Mouse (Mus musculus): ENCODE results near the gene Cerkl. TPM values are rescaled to one million over a fixed set of nuclear protein-coding genes. Genes with fewer than 3 reads are reported as not detected.
A peak's percentile ranks its signal among the peaks of the same experiment; 100 is the strongest.

The Cerkl gene
- total and polyA plus RNA-seq, 2 experiments from 2014 or later, result 2.1 to 2.5 TPM

- Histone ChIP-seq H3K4me1 (ENCODE audit: insufficient read depth, low read length) (peaks cover 7% of the 10 kb centered on the region; the same call in 1 of the 2 replicates), H3K4me3 (ENCODE audit: low read length) (no peak overlapping the region), H3K27ac (0 out of 2 replicates have a peak overlapping the region, but pooled peaks have one; percentile 65), H3K9me3 (ENCODE audit: low read length) (no peaks in the 10 kb centered on the region), H3K9ac (replicated peaks; ENCODE audit: low read length) (no peak overlapping the region), H3K4me2 (ENCODE audit: low read depth, low read length) (0 out of 2 replicates have a peak overlapping the region, but pooled peaks have one; percentile 48), H3K36me3 (ENCODE audit: insufficient read depth, low read length) (no peaks in the 10 kb centered on the region), H3K27me3 (ENCODE audit: insufficient read depth, low read length) (peaks cover 17% of the 10 kb centered on the region; the same call in 1 of the 2 replicates)
- ATAC-seq (no peak), DNase-seq (ENCODE audit: low spot score) (no peak)
- WGBS, result 25% methylated on average over 2 of the region's 2 CpGs
- no peak for TF ChIP-seq CTCF (IDR thresholded peaks at IDR 0.05; ENCODE audit: low read depth)
These were observed 4.0 kb upstream of the Cerkl start for GRCm38 (mm10) chr2:79460586-79460985.

DNA sequence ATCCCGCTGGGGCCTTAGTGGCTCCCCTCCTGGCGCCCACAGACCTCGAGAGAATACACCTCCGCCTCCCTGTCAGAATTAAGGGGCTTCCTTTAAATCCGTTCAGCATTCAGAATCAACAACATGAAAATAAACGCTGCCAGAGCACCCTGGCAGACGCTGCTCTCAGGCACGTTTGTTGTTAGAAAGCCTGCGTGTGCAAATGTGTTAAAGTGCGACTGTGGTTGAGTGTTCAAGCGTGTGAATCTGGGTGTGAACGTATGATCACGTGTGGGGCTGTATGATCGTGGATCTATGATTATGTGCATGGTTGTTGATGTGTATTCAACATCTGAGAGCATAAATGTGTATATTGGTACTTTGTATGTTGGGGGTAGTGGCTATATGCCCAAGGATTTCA lies 3.5 kb upstream of the Cerkl start:
- peak overlapping the region; percentile 33; the same call in 1 of the 2 replicates for H3K9ac ChIP-seq (replicated peaks; ENCODE audit: low read length)
- peak overlapping the region; percentile 65; the same call in 1 of the 2 replicates for H3K27ac ChIP-seq
- WGBS, result 5% methylated on average over 14 of the region's 14 CpGs
- no peaks in the 10 kb centered on the region for H3K36me3 ChIP-seq (ENCODE audit: insufficient read depth, low read length)
- H3K27me3 ChIP-seq (ENCODE audit: insufficient read depth, low read length), result peaks cover 17% of the 10 kb centered on the region; the same call in 1 of the 2 replicates
- peak; percentile 27 for DNase-seq (ENCODE audit: low spot score)
- H3K4me2 ChIP-seq (ENCODE audit: low read depth, low read length), result peak overlapping the region; percentile 48
- TF ChIP-seq CTCF (IDR thresholded peaks at IDR 0.05; ENCODE audit: low read depth), result no peak
- ATAC-seq, result no peak
- peak overlapping the region; percentile 21 for H3K4me3 ChIP-seq (ENCODE audit: low read length)
- no peaks in the 10 kb centered on the region for H3K9me3 ChIP-seq (ENCODE audit: low read length)
- H3K4me1 ChIP-seq (ENCODE audit: insufficient read depth, low read length), result peaks cover 7% of the 10 kb centered on the region; the same call in 1 of the 2 replicates

GRCm38 (mm10) chr2:79459061-79460045 lies 2.8 kb upstream of the Cerkl start:
- H3K27me3 ChIP-seq (ENCODE audit: insufficient read depth, low read length), result peaks cover 17% of the 10 kb centered on the region; the same call in 1 of the 2 replicates
- no peak for TF ChIP-seq CTCF (IDR thresholded peaks at IDR 0.05; ENCODE audit: low read depth)
- H3K4me2 ChIP-seq (ENCODE audit: low read depth, low read length), result peak overlapping the region; percentile 48
- ATAC-seq (peak; percentile 4; the same call in 1 of the 2 replicates), DNase-seq (ENCODE audit: low spot score) (peak; percentile 51)
- H3K27ac ChIP-seq, result peak overlapping the region; percentile 65
- H3K4me1 ChIP-seq (ENCODE audit: insufficient read depth, low read length), result peaks cover 7% of the 10 kb centered on the region; the same call in 1 of the 2 replicates
- H3K9ac ChIP-seq (replicated peaks; ENCODE audit: low read length), result peak overlapping the region; percentile 33; the same call in 1 of the 2 replicates
- no peaks in the 10 kb centered on the region for H3K9me3 ChIP-seq (ENCODE audit: low read length)
- whole genome bisulfite sequencing, result 4% methylated on average over 44 of the region's 44 CpGs
- H3K36me3 ChIP-seq (ENCODE audit: insufficient read depth, low read length), result no peaks in the 10 kb centered on the region
- H3K4me3 ChIP-seq (ENCODE audit: low read length), result peak overlapping the region; percentile 21

DNA sequence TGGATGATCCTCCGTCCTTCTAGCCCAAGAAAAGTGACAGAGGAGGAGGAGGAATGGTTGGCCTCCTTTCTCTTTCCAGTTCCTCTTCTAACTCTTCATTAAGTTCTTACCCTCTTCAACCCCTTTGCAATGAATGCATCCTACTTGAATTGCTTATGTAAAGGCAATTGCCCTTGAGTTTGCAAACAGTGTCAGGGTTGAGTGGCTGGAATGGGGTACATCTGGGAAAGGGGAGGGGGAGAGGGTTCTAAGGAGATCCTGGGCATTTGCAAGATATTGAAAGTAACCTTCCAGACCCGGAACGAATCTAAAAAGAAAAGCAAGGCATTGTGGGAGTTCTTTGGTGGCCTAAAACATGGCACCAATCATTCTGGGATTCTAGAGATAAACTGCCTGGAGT lies 1.3 kb upstream of the Cerkl start:
- Histone ChIP-seq H3K27me3 (ENCODE audit: insufficient read depth, low read length) (peaks cover 17% of the 10 kb centered on the region; the same call in 1 of the 2 replicates), H3K36me3 (ENCODE audit: insufficient read depth, low read length) (no peaks in the 10 kb centered on the region), H3K4me1 (ENCODE audit: insufficient read depth, low read length) (peaks cover 7% of the 10 kb centered on the region; the same call in 1 of the 2 replicates), H3K4me2 (ENCODE audit: low read depth, low read length) (no peak overlapping the region), H3K4me3 (ENCODE audit: low read length) (no peak overlapping the region), H3K9me3 (ENCODE audit: low read length) (no peaks in the 10 kb centered on the region), H3K27ac (no peak overlapping the region), H3K9ac (replicated peaks; ENCODE audit: low read length) (no peak overlapping the region)
- ATAC-seq, result no peak
- WGBS, result 28% methylated on average over 3 of the region's 3 CpGs
- TF ChIP-seq CTCF (IDR thresholded peaks at IDR 0.05; ENCODE audit: low read depth), result no peak
- no peak for DNase-seq (ENCODE audit: low spot score)

GRCm38 (mm10) chr2:79457434-79457833 lies 849 bp upstream of the Cerkl start:
- TF ChIP-seq CTCF (IDR thresholded peaks at IDR 0.05; ENCODE audit: low read depth), result no peak
- peaks cover 7% of the 10 kb centered on the region; the same call in 1 of the 2 replicates for H3K4me1 ChIP-seq (ENCODE audit: insufficient read depth, low read length)
- DNase-seq (ENCODE audit: low spot score) (no peak), ATAC-seq (no peak)
- no peaks in the 10 kb centered on the region for H3K9me3 ChIP-seq (ENCODE audit: low read length)
- peaks cover 17% of the 10 kb centered on the region; the same call in 1 of the 2 replicates for H3K27me3 ChIP-seq (ENCODE audit: insufficient read depth, low read length)
- WGBS, result 50% methylated on average over 3 of the region's 3 CpGs
- no peaks in the 10 kb centered on the region for H3K36me3 ChIP-seq (ENCODE audit: insufficient read depth, low read length)
- H3K4me3 ChIP-seq (ENCODE audit: low read length), result no peak overlapping the region
- 0 out of 2 replicates have a peak overlapping the region, but pooled peaks have one; percentile 60 for H3K27ac ChIP-seq
- H3K9ac ChIP-seq (replicated peaks; ENCODE audit: low read length), result no peak overlapping the region
- peak overlapping the region; percentile 59 for H3K4me2 ChIP-seq (ENCODE audit: low read depth, low read length)

GRCm38 (mm10) chr2:79455646-79456045 lies 939 bp downstream of the Cerkl start:
- 5% methylated on average over 10 of the region's 10 CpGs for WGBS
- Histone ChIP-seq H3K4me2 (ENCODE audit: low read depth, low read length) (peak overlapping the region; percentile 59), H3K4me1 (ENCODE audit: insufficient read depth, low read length) (peaks cover 7% of the 10 kb centered on the region; the same call in 1 of the 2 replicates), H3K9me3 (ENCODE audit: low read length) (no peaks in the 10 kb centered on the region), H3K27ac (peak overlapping the region; percentile 84), H3K36me3 (ENCODE audit: insufficient read depth, low read length) (no peaks in the 10 kb centered on the region), H3K4me3 (ENCODE audit: low read length) (peak overlapping the region; percentile 42), H3K9ac (replicated peaks; ENCODE audit: low read length) (peak overlapping the region; percentile 46), H3K27me3 (ENCODE audit: insufficient read depth, low read length) (peaks cover 17% of the 10 kb centered on the region; the same call in 1 of the 2 replicates)
- no peak for TF ChIP-seq CTCF (IDR thresholded peaks at IDR 0.05; ENCODE audit: low read depth)
- ATAC-seq, result no peak
- DNase-seq (ENCODE audit: low spot score), result peak; percentile 13
